Mouse (Mus musculus) liver, adult 2 months (tissue): ENCODE measurements around the gene Zfp526.

Source experiments
- CTCF ChIP-seq: fragments of 200-500 bp; IDR thresholded peaks from 2 replicates; pipeline ENCODE4 v1.5.1; 2011; ENCODE audit warnings: low read depth, low read length, control low read depth
- POLR2A ChIP-seq: fragments of 200-500 bp; IDR thresholded peaks from 2 replicates; pipeline ENCODE4 v1.6.1; 2011; ENCODE audit warnings: low read length, control low read depth; ENCODE audit not compliant: insufficient read depth; ENCODE audit errors: extremely low read depth

- no peak for TF ChIP-seq CTCF
- no peak for TF ChIP-seq POLR2A
Observed at GRCm38 (mm10) chr7:25271651-25272444, 50.6 kb downstream of the Zfp526 start.
